Mouse (Mus musculus): Measurements from ENCODE around the gene Cdc25a. TPM values are rescaled to one million over a fixed set of nuclear protein-coding genes. Genes with fewer than 3 reads are reported as not detected.

Gene Cdc25a
- polyA plus RNA-seq, 1 experiment from 2014 or later, result 36.3 TPM

GRCm38 (mm10) chr9:109914269-109914926 lies 39.0 kb downstream of the Cdc25a start:
- WGBS, result 61% methylated on average over 4 of the region's 4 CpGs
- H3K27me3 ChIP-seq, result no peaks in the 10 kb centered on the region
- ATAC-seq (ENCODE audit: low FRiP score, low read depth), result no peak
- H3K4me2 ChIP-seq (replicated peaks), result no peak overlapping the region
- H3K36me3 ChIP-seq, result no peaks in the 10 kb centered on the region
- H3K9ac ChIP-seq, result no peak overlapping the region
- H3K4me3 ChIP-seq, result no peak overlapping the region
- H3K9me3 ChIP-seq, result no peaks in the 10 kb centered on the region
- no peaks in the 10 kb centered on the region for H3K4me1 ChIP-seq
- no peak overlapping the region for H3K27ac ChIP-seq

- Histone ChIP-seq H3K4me1 (no peaks in the 10 kb centered on the region), H3K4me2 (replicated peaks) (no peak overlapping the region), H3K27ac (no peak overlapping the region), H3K9ac (no peak overlapping the region), H3K9me3 (no peaks in the 10 kb centered on the region), H3K27me3 (no peaks in the 10 kb centered on the region), H3K4me3 (no peak overlapping the region), H3K36me3 (no peaks in the 10 kb centered on the region)
- WGBS, result 89% methylated on average over 2 of the region's 2 CpGs
- ATAC-seq (ENCODE audit: low FRiP score, low read depth), result no peak
These were observed 42.6 kb downstream of the Cdc25a start for GRCm38 (mm10) chr9:109917931-109918330.

GRCm38 (mm10) chr9:109929131-109929530 lies 53.8 kb downstream of the Cdc25a start:
- no peaks in the 10 kb centered on the region for H3K36me3 ChIP-seq
- no peak overlapping the region for H3K27ac ChIP-seq
- no peaks in the 10 kb centered on the region for H3K9me3 ChIP-seq
- H3K27me3 ChIP-seq, result no peaks in the 10 kb centered on the region
- no peak overlapping the region for H3K4me2 ChIP-seq (replicated peaks)
- 93% methylated on average over 3 of the region's 3 CpGs for WGBS
- no peak overlapping the region for H3K4me3 ChIP-seq
- H3K4me1 ChIP-seq, result peaks cover 13% of the 10 kb centered on the region
- no peak overlapping the region for H3K9ac ChIP-seq
- no peak for ATAC-seq (ENCODE audit: low FRiP score, low read depth)

- 90% methylated on average over 5 of the region's 5 CpGs for WGBS
- Histone ChIP-seq H3K9ac (no peak overlapping the region), H3K27me3 (no peaks in the 10 kb centered on the region), H3K27ac (no peak overlapping the region), H3K9me3 (no peaks in the 10 kb centered on the region), H3K4me1 (peaks cover 13% of the 10 kb centered on the region), H3K4me3 (no peak overlapping the region), H3K36me3 (no peaks in the 10 kb centered on the region), H3K4me2 (replicated peaks) (no peak overlapping the region)
- no peak for ATAC-seq (ENCODE audit: low FRiP score, low read depth)
These were observed 54.7 kb downstream of the Cdc25a start for GRCm38 (mm10) chr9:109930063-109930462.

GRCm38 (mm10) chr9:109930752-109931151 lies 55.4 kb downstream of the Cdc25a start:
- H3K4me3 ChIP-seq, result peak overlapping the region; percentile 89
- peak overlapping the region; percentile 95 for H3K27ac ChIP-seq
- peaks cover 13% of the 10 kb centered on the region for H3K4me1 ChIP-seq
- no peak for ATAC-seq (ENCODE audit: low FRiP score, low read depth)
- peak overlapping the region; percentile 81 for H3K4me2 ChIP-seq (replicated peaks)
- no peaks in the 10 kb centered on the region for H3K36me3 ChIP-seq
- no peaks in the 10 kb centered on the region for H3K27me3 ChIP-seq
- 72% methylated on average over 6 of the region's 6 CpGs for WGBS
- 0 out of 2 replicates have a peak overlapping the region, but pooled peaks have one; percentile 62 for H3K9ac ChIP-seq
- no peaks in the 10 kb centered on the region for H3K9me3 ChIP-seq

- Histone ChIP-seq H3K4me1 (peaks cover 17% of the 10 kb centered on the region), H3K9ac (peak within 1 kb of the TSS; percentile 84), H3K36me3 (no peaks in the 10 kb centered on the region), H3K4me2 (replicated peaks) (peak within 1 kb of the TSS; percentile 81), H3K27me3 (no peaks in the 10 kb centered on the region), H3K4me3 (peak within 1 kb of the TSS; percentile 89), H3K9me3 (no peaks in the 10 kb centered on the region), H3K27ac (peak within 1 kb of the TSS; percentile 95)
- ATAC-seq (ENCODE audit: low FRiP score, low read depth), result peak; percentile 97
- WGBS, result under 1% methylated on average over 86 of the region's 94 CpGs
These were observed 56.1 kb downstream of the Cdc25a start, which contains the start of gene Map4 for GRCm38 (mm10) chr9:109931257-109932171. Gene Map4 (plus strand): TSS chr9:109931460.

- no peaks in the 10 kb centered on the region for H3K36me3 ChIP-seq
- WGBS, result under 1% methylated on average over 20 of the region's 20 CpGs
- peaks cover 20% of the 10 kb centered on the region for H3K4me1 ChIP-seq
- no peaks in the 10 kb centered on the region for H3K27me3 ChIP-seq
- H3K27ac ChIP-seq, result peak overlapping the region; percentile 95
- H3K9ac ChIP-seq, result peak overlapping the region; percentile 84
- no peaks in the 10 kb centered on the region for H3K9me3 ChIP-seq
- peak overlapping the region; percentile 89 for H3K4me3 ChIP-seq
- H3K4me2 ChIP-seq (replicated peaks), result peak overlapping the region; percentile 81
- ATAC-seq (ENCODE audit: low FRiP score, low read depth), result no peak
These were observed 57.0 kb downstream of the Cdc25a start for GRCm38 (mm10) chr9:109932361-109932755.

- H3K36me3 ChIP-seq, result no peaks in the 10 kb centered on the region
- H3K27me3 ChIP-seq, result no peaks in the 10 kb centered on the region
- H3K27ac ChIP-seq, result peak overlapping the region; percentile 95
- peak overlapping the region; percentile 81 for H3K4me2 ChIP-seq (replicated peaks)
- no peaks in the 10 kb centered on the region for H3K9me3 ChIP-seq
- under 1% methylated on average over 12 of the region's 12 CpGs for WGBS
- H3K4me3 ChIP-seq, result peak overlapping the region; percentile 89
- no peak for ATAC-seq (ENCODE audit: low FRiP score, low read depth)
- H3K4me1 ChIP-seq, result peaks cover 20% of the 10 kb centered on the region
- H3K9ac ChIP-seq, result peak overlapping the region; percentile 84
These were observed 57.5 kb downstream of the Cdc25a start for GRCm38 (mm10) chr9:109932756-109933375.

GRCm38 (mm10) chr9:109939401-109939800 lies 64.0 kb downstream of the Cdc25a start:
- 95% methylated on average over 3 of the region's 3 CpGs for WGBS

GRCm38 (mm10) chr9:109942796-109943195 lies 67.4 kb downstream of the Cdc25a start:
- WGBS, result 75% methylated on average over 4 of the region's 4 CpGs
- H3K9me3 ChIP-seq, result 0 out of 2 replicates have a peak, but pooled peaks cover 3% of the 10 kb centered on the region
- H3K36me3 ChIP-seq, result no peaks in the 10 kb centered on the region
- no peaks in the 10 kb centered on the region for H3K27me3 ChIP-seq
- no peak overlapping the region for H3K27ac ChIP-seq
- H3K4me1 ChIP-seq, result no peaks in the 10 kb centered on the region
- no peak overlapping the region for H3K4me3 ChIP-seq
- no peak overlapping the region for H3K4me2 ChIP-seq (replicated peaks)
- ATAC-seq (ENCODE audit: low FRiP score, low read depth), result no peak
- H3K9ac ChIP-seq, result no peak overlapping the region

More at GRCm38 (mm10) chr9:109939401-109939800, 64.0 kb downstream of the Cdc25a start:
- Histone ChIP-seq H3K9ac (no peak overlapping the region), H3K4me3 (no peak overlapping the region), H3K27ac (no peak overlapping the region), H3K27me3 (no peaks in the 10 kb centered on the region), H3K36me3 (no peaks in the 10 kb centered on the region), H3K4me1 (peaks cover 7% of the 10 kb centered on the region; the same call in 1 of the 2 replicates), H3K4me2 (replicated peaks) (no peak overlapping the region), H3K9me3 (no peaks in the 10 kb centered on the region)
- no peak for ATAC-seq (ENCODE audit: low FRiP score, low read depth)

Data from limb, embryonic 13.5 days (tissue).